Mouse (Mus musculus): ENCODE data around the gene Tex101. TPM values are rescaled to one million over a fixed set of nuclear protein-coding genes. Genes with fewer than 3 reads are reported as not detected.

The Tex101 gene
- total and polyA plus RNA-seq, 3 experiments, result not detected

- H3K9me3 ChIP-seq (replicated peaks; ENCODE audit: low read length), result peaks cover 8% of the 10 kb centered on the region
- H3K79me2 ChIP-seq (replicated peaks; ENCODE audit: control insufficient read depth, extremely low read depth, insufficient read depth, poor library complexity, severe bottlenecking), result no peaks in the 10 kb centered on the region
- H3K27me3 ChIP-seq (replicated peaks), result peaks cover 73% of the 10 kb centered on the region
- no peak overlapping the region for H3K9ac ChIP-seq (ENCODE audit: insufficient read depth, low read depth)
- H3K27ac ChIP-seq (ENCODE audit: insufficient read depth, low read depth), result no peak overlapping the region
- H3K4me2 ChIP-seq (ENCODE audit: insufficient read depth, low read depth, poor library complexity, severe bottlenecking), result no peak overlapping the region
- no peaks in the 10 kb centered on the region for H3K4me1 ChIP-seq (ENCODE audit: control insufficient read depth in 1 of 2, insufficient read depth in 2 of 2)
- DNase-seq (ENCODE audit: extremely low read depth), result no peak
- TF ChIP-seq E2F4 (IDR thresholded peaks at IDR 0.05; ENCODE audit: insufficient replicate concordance, low read depth, low read length) (no peak), UBTF (IDR thresholded peaks at IDR 0.05; ENCODE audit: low read depth, low read length) (no peak)
- in situ Hi-C loops (cut with MboI; ENCODE audit: low pct_ligation_motif_present, low pct_unique_long_range_greater_than_20kb, low sequenced_read_pairs), result no loop called here
- no peak overlapping the region for H3K4me3 ChIP-seq (replicated peaks in 1 of 3; ENCODE audit: low read depth in 2 of 3, low read length in 2 of 3, poor library complexity in 1 of 3)
- dilution Hi-C loops (cut with MboI; ENCODE audit: extremely low pct_ligation_motif_present, extremely low pct_unique_long_range_greater_than_20kb, low sequenced_read_pairs), result no loop called here
- H3K36me3 ChIP-seq (replicated peaks in 1 of 2; ENCODE audit: control insufficient read depth in 1 of 2, insufficient read depth in 1 of 2, low read length in 1 of 2), result no peaks in the 10 kb centered on the region
These were observed 4.5 kb downstream of the Tex101 start for GRCm38 (mm10) chr7:24671944-24672439.

- Histone ChIP-seq H3K4me2 (ENCODE audit: insufficient read depth, low read depth, poor library complexity, severe bottlenecking) (no peak overlapping the region), H3K9me3 (replicated peaks; ENCODE audit: low read length) (no peaks in the 10 kb centered on the region), H3K9ac (ENCODE audit: insufficient read depth, low read depth) (no peak overlapping the region), H3K27me3 (replicated peaks) (peaks cover 57% of the 10 kb centered on the region), H3K36me3 (replicated peaks in 1 of 2; ENCODE audit: control insufficient read depth in 1 of 2, insufficient read depth in 1 of 2, low read length in 1 of 2) (no peaks in the 10 kb centered on the region), H3K4me1 (ENCODE audit: control insufficient read depth in 1 of 2, insufficient read depth in 2 of 2) (peaks cover 0 to 2% of the 10 kb centered on the region in 2 experiments; a peak in 1 of 4 replicates), H3K4me3 (replicated peaks in 1 of 3; ENCODE audit: low read depth in 2 of 3, low read length in 2 of 3, poor library complexity in 1 of 3) (no peak overlapping the region), H3K79me2 (replicated peaks; ENCODE audit: control insufficient read depth, extremely low read depth, insufficient read depth, poor library complexity, severe bottlenecking) (no peaks in the 10 kb centered on the region), H3K27ac (ENCODE audit: insufficient read depth, low read depth) (no peak overlapping the region)
- dilution Hi-C loops (cut with MboI; ENCODE audit: extremely low pct_ligation_motif_present, extremely low pct_unique_long_range_greater_than_20kb, low sequenced_read_pairs) (no loop called here), in situ Hi-C loops (cut with MboI; ENCODE audit: low pct_ligation_motif_present, low pct_unique_long_range_greater_than_20kb, low sequenced_read_pairs) (no loop called here)
- no peak for DNase-seq (ENCODE audit: extremely low read depth)
- no peak for TF ChIP-seq JUN (IDR thresholded peaks at IDR 0.05; ENCODE audit: insufficient read depth, low read depth, low read length)
- no peak for TF ChIP-seq MAFK (IDR thresholded peaks at IDR 0.05; ENCODE audit: insufficient replicate concordance, low read length)
- no peak for TF ChIP-seq RAD21 (IDR thresholded peaks at IDR 0.05; ENCODE audit: low read depth, low read length)
- no peak for TF ChIP-seq USF1 (IDR thresholded peaks at IDR 0.05; ENCODE audit: low read depth, low read length)
- no peak for TF ChIP-seq MYC (IDR thresholded peaks at IDR 0.05; ENCODE audit: low read depth, low read length)
- no peak for TF ChIP-seq CHD2 (IDR thresholded peaks at IDR 0.05; ENCODE audit: low read length)
- TF ChIP-seq PAX5 (IDR thresholded peaks at IDR 0.05; ENCODE audit: low read length), result no peak
- no peak for TF ChIP-seq SMC3 (IDR thresholded peaks at IDR 0.05; ENCODE audit: low read depth, low read length)
These were observed 11.5 kb downstream of the Tex101 start for GRCm38 (mm10) chr7:24664959-24665358.

GRCm38 (mm10) chr7:24664301-24664700 lies 12.2 kb downstream of the Tex101 start:
- in situ Hi-C loops (cut with MboI; ENCODE audit: low pct_ligation_motif_present, low pct_unique_long_range_greater_than_20kb, low sequenced_read_pairs), result no loop called here
- no peak for DNase-seq (ENCODE audit: extremely low read depth)
- peaks cover 52% of the 10 kb centered on the region for H3K27me3 ChIP-seq (replicated peaks)
- peaks cover 0 to 2% of the 10 kb centered on the region in 2 experiments; a peak in 1 of 4 replicates for H3K4me1 ChIP-seq (ENCODE audit: control insufficient read depth in 1 of 2, insufficient read depth in 2 of 2)
- no peak overlapping the region for H3K9ac ChIP-seq (ENCODE audit: insufficient read depth, low read depth)
- H3K79me2 ChIP-seq (replicated peaks; ENCODE audit: control insufficient read depth, extremely low read depth, insufficient read depth, poor library complexity, severe bottlenecking), result no peaks in the 10 kb centered on the region
- no peak for TF ChIP-seq EP300 (IDR thresholded peaks at IDR 0.05; ENCODE audit: low read length)
- no peak for TF ChIP-seq RAD21 (IDR thresholded peaks at IDR 0.05; ENCODE audit: low read depth, low read length)
- no peak for TF ChIP-seq CHD2 (IDR thresholded peaks at IDR 0.05; ENCODE audit: low read length)
- TF ChIP-seq ZKSCAN1 (IDR thresholded peaks at IDR 0.05; ENCODE audit: borderline replicate concordance, low read depth, low read length), result no peak
- no peak for TF ChIP-seq USF2 (conservative IDR thresholded peaks at IDR 0.05; ENCODE audit: low read depth, low read length)
- TF ChIP-seq KAT2A (IDR thresholded peaks at IDR 0.05; ENCODE audit: insufficient replicate concordance, low read length), result no peak
- TF ChIP-seq ZMIZ1 (IDR thresholded peaks at IDR 0.05; ENCODE audit: low read depth, low read length), result no peak
- TF ChIP-seq SMC3 (IDR thresholded peaks at IDR 0.05; ENCODE audit: low read depth, low read length), result no peak
- no peak for TF ChIP-seq GABPA (IDR thresholded peaks at IDR 0.05; ENCODE audit: insufficient replicate concordance, low read depth, low read length)
- TF ChIP-seq ETS1 (conservative IDR thresholded peaks at IDR 0.05; ENCODE audit: low read depth, low read length), result no peak
- no peak for TF ChIP-seq CTCF (conservative IDR thresholded peaks at IDR 0.05 in 1 of 2, IDR thresholded peaks at IDR 0.05 in 1 of 2; ENCODE audit: low read depth in 2 of 2, low read length in 2 of 2)
- no peak for TF ChIP-seq BHLHE40 (IDR thresholded peaks at IDR 0.05; ENCODE audit: low read depth, low read length)
- TF ChIP-seq TCF12 (IDR thresholded peaks at IDR 0.05; ENCODE audit: low read depth, low read length), result no peak
- no peak overlapping the region for H3K27ac ChIP-seq (ENCODE audit: insufficient read depth, low read depth)
- no peak overlapping the region for H3K4me2 ChIP-seq (ENCODE audit: insufficient read depth, low read depth, poor library complexity, severe bottlenecking)
- dilution Hi-C loops (cut with MboI; ENCODE audit: extremely low pct_ligation_motif_present, extremely low pct_unique_long_range_greater_than_20kb, low sequenced_read_pairs), result no loop called here
- no peaks in the 10 kb centered on the region for H3K36me3 ChIP-seq (replicated peaks in 1 of 2; ENCODE audit: control insufficient read depth in 1 of 2, insufficient read depth in 1 of 2, low read length in 1 of 2)
- no peaks in the 10 kb centered on the region for H3K9me3 ChIP-seq (replicated peaks; ENCODE audit: low read length)
- H3K4me3 ChIP-seq (replicated peaks in 1 of 3; ENCODE audit: low read depth in 2 of 3, low read length in 2 of 3, poor library complexity in 1 of 3), result no peak overlapping the region
